Mouse (Mus musculus): ENCODE results near the gene BC025920.

BC025920 gene

DNA sequence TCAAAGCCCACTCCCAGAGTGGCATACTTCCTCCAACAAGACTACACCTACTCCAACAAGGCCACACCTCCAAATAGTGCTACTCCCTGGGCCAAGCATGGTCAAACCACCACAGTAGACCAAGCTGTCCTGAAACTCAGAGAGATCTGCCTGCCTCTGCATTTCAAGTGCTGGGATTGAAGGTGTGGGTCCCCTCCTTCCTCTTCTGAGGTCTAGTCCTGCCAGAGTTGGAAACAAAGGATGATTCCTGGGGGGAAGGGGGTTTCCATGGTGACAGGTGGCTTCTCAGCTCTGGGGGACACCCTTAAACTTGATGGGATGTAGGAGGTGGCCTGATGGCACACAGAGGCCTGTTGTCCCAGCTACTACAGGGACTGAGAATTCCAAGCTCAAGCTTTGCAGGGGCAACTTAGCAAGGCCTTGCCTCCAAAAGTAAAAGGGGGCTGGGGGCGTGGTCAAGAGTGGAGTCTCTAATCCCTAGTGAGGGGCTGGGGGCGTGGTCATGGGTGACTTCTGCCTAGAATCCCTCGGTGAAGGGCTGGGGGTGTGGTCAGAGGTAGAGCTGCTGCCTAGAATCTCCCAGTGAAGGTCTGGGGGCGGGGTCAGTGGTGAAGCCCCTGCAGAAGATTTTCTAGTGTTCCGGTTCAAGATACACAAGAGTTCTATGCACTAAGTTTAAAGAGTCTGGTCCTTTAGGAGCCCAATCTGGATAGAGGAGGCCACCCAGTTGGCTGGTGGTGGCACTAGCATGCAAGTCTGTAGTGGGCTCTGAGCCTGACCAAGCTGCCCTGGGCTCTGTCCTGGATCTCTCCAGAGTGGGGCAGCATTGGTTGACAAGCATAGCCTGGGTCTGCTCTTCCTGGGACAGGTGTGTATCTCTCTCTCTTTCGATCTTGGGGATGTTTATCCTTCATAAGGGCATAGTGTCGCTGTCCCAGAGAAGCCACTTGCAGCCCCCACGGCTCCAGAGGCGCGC, 31.7 kb upstream of the BC025920 start, which contains the start of gene Tle2:
TSS of gene Tle2 (plus strand) at position 481 of the 976 bp plus-strand sequence.
- DNase-seq (ENCODE audit: low spot score in 2 of 2) = no peak

GRCm38 (mm10) chr10:81575208-81575631, 30.9 kb upstream of the BC025920 start:
- DNase-seq (ENCODE audit: low spot score in 2 of 2) = no peak

GRCm38 (mm10) chr10:81575695-81576094, 30.4 kb upstream of the BC025920 start:
- no peak for DNase-seq (ENCODE audit: low spot score in 2 of 2)

GRCm38 (mm10) chr10:81579967-81580366, 26.1 kb upstream of the BC025920 start:
- DNase-seq (ENCODE audit: low spot score in 2 of 2) = no peak

- DNase-seq (ENCODE audit: low spot score in 2 of 2) = no peak
These were observed 25.5 kb upstream of the BC025920 start for GRCm38 (mm10) chr10:81580441-81581070.

GRCm38 (mm10) chr10:81583347-81583746, 22.7 kb upstream of the BC025920 start:
- no peak for DNase-seq (ENCODE audit: low spot score in 2 of 2)

- DNase-seq (ENCODE audit: low spot score in 2 of 2) = no peak
These were observed 17.3 kb upstream of the BC025920 start for GRCm38 (mm10) chr10:81588739-81589138.

GRCm38 (mm10) chr10:81591846-81592245, 14.2 kb upstream of the BC025920 start:
- no peak for DNase-seq (ENCODE audit: low spot score in 2 of 2)

DNA sequence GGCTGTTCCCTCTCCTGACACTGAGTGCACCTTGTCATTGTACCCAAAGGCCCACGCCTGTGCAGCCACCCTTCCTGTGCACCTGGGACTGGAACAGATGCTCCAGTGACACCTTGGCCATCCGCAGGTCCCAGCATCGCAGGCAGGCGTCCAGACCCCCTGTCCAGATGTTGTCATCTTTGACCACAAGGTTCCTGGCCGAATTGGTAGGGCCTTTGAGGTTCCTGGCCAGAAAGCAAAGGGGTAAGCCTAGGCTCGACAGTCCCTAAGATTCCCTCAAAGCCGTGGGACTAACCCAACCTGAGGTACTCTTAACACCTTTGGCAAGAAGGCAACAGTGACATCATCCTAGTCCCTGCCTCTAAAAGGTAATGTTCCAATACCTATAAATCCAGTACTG, 13.4 kb upstream of the BC025920 start:
- no peak for DNase-seq (ENCODE audit: low spot score in 2 of 2)

- DNase-seq (ENCODE audit: low spot score in 2 of 2) = no peak
These were observed 12.8 kb upstream of the BC025920 start for GRCm38 (mm10) chr10:81593223-81593622.

DNA sequence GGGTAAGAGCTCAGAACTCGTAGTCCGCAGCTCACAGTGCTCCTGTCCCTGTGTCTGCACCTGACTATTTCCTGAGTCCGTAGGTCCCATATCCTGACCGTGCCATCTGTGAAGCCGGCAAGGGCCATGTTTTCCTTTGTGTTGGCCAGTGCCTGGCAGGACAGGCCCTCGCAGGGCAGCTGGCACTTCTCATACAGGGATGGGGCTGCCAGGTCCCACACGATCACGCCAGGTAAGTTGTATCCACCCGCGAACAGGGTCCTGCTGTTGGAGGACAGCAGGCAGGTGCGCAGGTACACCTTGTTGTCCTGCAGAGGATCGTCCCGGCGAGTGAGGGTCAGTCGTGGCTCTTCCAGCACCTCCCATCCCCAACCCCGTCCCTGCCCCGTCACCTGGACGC, 12.1 kb upstream of the BC025920 start:
- no peak for DNase-seq (ENCODE audit: low spot score in 2 of 2)

GRCm38 (mm10) chr10:81595599-81595998, 10.5 kb upstream of the BC025920 start:
- no peak for DNase-seq (ENCODE audit: low spot score in 2 of 2)

DNA sequence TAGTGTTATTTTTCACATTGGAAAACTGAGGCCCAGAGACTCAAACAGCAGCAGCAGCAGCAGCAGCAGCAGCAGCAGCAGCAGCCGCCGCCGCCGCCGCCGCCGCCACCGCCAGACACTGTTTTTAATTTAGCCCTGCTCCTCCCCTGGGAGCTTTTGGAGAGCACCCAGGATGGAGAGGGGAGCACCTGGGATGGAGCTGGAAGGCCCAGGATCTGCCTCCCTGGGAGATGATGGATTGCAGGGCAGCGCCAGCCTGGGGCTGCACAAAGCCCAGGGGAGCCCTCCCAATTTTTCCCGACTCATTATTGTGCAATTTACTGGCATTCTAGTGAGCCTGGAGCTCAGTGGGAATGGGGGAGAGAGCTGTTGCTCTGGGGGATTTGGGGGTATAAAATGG, 9.5 kb upstream of the BC025920 start:
- peak in 1 of 2 experiments; percentile 39 for DNase-seq (ENCODE audit: low spot score in 2 of 2)

GRCm38 (mm10) chr10:81597137-81597950, 8.7 kb upstream of the BC025920 start:
- no peak for DNase-seq (ENCODE audit: low spot score in 2 of 2)

- DNase-seq (ENCODE audit: low spot score in 2 of 2) = no peak
These were observed 7.7 kb upstream of the BC025920 start for GRCm38 (mm10) chr10:81598342-81598741.

GRCm38 (mm10) chr10:81598871-81599270, 7.2 kb upstream of the BC025920 start:
- no peak for DNase-seq (ENCODE audit: low spot score in 2 of 2)

- DNase-seq (ENCODE audit: low spot score in 2 of 2) = no peak
These were observed 6.4 kb upstream of the BC025920 start for GRCm38 (mm10) chr10:81599630-81600029.

DNA sequence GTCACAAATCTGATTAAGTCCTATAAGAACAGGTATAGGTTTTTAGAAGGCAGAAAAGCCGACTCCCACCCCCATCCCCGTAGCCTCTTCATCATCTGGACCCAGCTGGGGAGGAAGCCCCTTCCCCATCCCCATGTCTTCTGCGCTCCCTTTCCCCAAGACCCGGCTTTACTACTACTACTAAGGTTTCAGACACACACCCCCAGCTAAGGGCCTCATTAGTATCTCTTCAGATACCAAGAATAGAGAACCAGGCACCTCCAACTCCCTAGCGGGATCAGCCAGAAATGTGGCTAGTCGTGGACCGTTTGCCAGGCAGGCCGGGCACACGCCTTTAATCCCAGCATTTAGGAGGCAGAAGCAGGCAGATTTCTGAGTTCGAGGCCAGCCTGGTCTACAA, 6.0 kb upstream of the BC025920 start:
- no peak for DNase-seq (ENCODE audit: low spot score in 2 of 2)

DNA sequence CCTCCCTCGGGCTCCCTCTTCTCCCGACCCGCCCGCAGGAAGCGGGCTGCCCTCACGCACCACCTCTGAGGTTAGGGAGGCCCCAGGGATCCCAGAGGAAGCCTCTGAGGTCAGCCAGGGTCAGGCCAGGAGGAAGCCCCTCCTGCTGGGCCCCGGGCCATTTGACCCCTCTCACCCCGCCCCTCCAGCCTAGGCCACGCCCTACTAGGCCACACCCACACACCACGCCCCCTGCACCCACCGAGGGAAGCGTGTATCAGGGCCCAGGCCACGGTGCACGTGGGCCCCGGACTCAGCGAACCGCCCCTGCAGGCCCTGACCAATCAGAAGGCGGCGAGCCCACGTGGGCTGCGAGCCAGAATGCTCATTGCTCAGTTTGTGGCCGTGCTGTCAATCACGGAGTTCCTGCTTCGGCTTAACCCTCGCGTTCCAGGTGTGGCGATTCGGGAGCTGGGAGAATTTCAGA, 5.3 kb upstream of the BC025920 start, which contains the start of gene Tle6:
TSS of gene Tle6 (minus strand) at position 336 of the 466 bp plus-strand sequence.
- DNase-seq (ENCODE audit: low spot score in 2 of 2) = peak; percentile 87 to 91

DNA sequence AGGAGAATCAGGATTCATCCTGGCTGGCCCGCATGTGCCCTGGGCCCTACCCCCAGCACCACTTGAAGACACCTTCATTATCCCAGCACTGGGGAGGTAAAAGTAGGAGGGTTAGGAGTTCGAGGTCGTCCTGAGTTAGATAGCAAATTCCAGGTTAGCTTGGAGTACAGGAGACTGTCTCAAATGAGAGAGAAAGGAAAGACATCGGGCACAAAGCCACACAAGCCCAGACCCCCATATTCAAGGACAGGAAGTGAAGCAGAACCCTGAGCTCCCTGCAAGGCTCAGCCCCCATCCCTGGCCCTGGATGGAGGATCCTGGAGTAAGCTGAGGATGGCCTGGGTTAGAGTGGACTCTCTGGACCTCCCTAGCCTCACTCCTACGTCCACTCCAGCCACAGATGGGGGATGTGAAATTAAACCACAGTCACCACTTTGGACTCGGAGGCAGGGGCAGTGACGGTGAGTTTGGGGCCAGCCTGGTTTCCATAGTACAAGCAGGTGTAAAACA, 4.6 kb upstream of the BC025920 start:
- DNase-seq (ENCODE audit: low spot score in 2 of 2) = no peak

DNA sequence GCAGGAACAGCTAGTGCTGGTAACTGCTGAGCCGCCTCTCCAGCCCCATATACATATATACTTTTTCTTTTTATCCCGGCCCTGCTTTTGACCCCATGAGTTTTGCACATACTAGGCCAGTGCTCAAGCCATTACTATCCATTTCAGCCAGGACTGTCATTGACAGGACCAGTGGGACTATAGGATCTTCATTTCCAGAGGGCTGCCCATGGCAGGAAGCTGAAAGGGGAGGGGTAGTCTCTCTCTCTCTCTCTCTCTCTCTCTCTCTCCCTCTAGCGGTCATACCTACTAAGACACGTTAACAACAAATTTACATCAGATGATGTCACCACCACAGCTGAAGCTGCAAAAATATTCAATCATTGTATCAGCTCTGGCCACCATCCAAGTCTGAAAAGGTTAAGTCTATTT, 3.3 kb upstream of the BC025920 start:
- no peak for DNase-seq (ENCODE audit: low spot score in 2 of 2)
